Comparison of ENCODE assay signal across 8 mouse cellular contexts in the genomic region with DNA sequence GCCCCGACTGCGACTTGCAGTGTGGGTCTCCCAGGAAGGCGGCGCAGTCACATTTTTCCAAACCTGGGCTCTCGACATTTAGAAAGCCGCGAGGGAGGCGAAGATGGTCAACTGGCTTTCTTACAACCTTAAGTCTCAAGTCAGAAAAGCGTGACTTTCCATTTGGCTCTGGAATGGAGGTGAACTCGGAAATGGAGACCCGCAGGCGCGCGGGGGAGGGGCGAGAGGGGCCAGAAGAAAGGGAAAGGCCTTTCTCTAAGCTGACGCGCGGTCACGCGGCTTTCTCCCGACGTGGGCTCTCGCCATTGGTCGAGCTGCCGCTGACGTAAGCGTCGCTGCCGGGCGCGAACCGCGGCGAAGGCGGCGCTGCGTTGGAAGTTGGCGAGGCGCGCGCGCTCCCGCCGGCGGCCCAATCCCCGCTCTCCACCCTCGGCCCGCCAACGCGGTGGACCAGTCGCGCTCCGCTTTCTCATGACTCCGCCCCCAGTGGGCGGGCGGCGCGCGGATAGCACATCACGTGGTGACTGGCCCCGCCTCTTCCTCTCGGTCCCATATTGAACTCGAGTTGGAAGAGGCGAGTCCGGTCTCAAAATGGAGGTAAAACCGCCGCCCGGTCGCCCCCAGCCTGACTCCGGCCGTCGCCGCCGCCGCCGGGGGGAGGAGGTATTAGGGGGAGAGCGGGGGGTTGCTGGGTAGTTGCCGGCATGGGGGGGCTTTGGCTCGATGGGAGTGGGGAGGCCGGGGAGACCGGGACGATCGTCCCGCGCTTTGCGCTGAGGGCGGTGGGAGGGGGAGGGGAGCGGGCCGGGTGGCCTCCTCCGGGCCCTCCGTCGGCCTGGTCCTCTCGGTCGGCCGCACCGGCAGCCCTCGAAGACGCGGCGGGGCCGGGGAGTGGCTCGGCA. TPM values are rescaled to one million over a fixed set of nuclear protein-coding genes. Genes with fewer than 3 reads are reported as not detected.
DNase-seq lines count a peak whose midpoint lies in the region; ATAC-seq and TF ChIP-seq lines count a peak whose summit lies in the region.

Gene Hnrnpa3 (plus strand): TSS at position 535 of the 902 bp plus-strand sequence.

- no peaks in the 10 kb centered on the region for H3K27me3 ChIP-seq in forebrain, embryonic 14.5 days (replicated peaks; ENCODE audit: control insufficient read depth, insufficient read depth, low read length)

- no peak for TF ChIP-seq CTCF in lung, adult 2 months (IDR thresholded peaks at IDR 0.05; ENCODE audit: insufficient read depth, low read length)

- intact Hi-C loops in heart, postnatal 14 days (cut with DNase I) = loop anchor here (1.0 to 2.0 kb wide), 2 partner anchors 44 to 46 kb away; no protein-coding TSS in a partner anchor

- peaks cover 14% of the 10 kb centered on the region for H3K4me1 ChIP-seq in forebrain, embryonic 14.5 days (ENCODE audit: control insufficient read depth, insufficient read depth, low read length)
- H3K4me1 ChIP-seq in lung, adult 2 months (ENCODE audit: control insufficient read depth, insufficient read depth, low read length) = peaks cover 3% of the 10 kb centered on the region; the same call in 1 of the 2 replicates

- WGBS in forebrain, embryonic 14.5 days = under 1% methylated on average over 99 of the region's 102 CpGs
- WGBS in lung, adult 2 months = under 1% methylated on average over 100 of the region's 102 CpGs

- H3K27ac ChIP-seq in forebrain, embryonic 14.5 days (ENCODE audit: low read depth, low read length) = peak within 1 kb of the TSS; percentile 99

- ATAC-seq in forebrain, embryonic 14.5 days = peak; percentile 96
- ATAC-seq in neutrophil, adult 5-6 weeks (ENCODE audit: extremely low read depth, insufficient number of reproducible peaks, low FRiP score, poor library complexity, severe bottlenecking) = peak; percentile 88

- peaks cover 18% of the 10 kb centered on the region for H3K36me3 ChIP-seq in forebrain, embryonic 14.5 days (ENCODE audit: control insufficient read depth, insufficient read depth, low read length)

- H3K4me3 ChIP-seq in forebrain, embryonic 14.5 days (ENCODE audit: low read depth, low read length) = peak within 1 kb of the TSS; percentile 93
- H3K4me3 ChIP-seq in lung, adult 2 months (replicated peaks; ENCODE audit: extremely low read depth, low read depth, low read length) = peak within 1 kb of the TSS; percentile 96

- peak within 1 kb of the TSS; percentile 97 for H3K9ac ChIP-seq in forebrain, embryonic 14.5 days (ENCODE audit: low read length)

- H3K4me2 ChIP-seq in forebrain, embryonic 14.5 days (ENCODE audit: low read length) = peak within 1 kb of the TSS; percentile 88

- DNase-seq in ES-CJ7 (ENCODE audit: low read depth, low spot score) = peak; percentile 98
- peak; percentile 99 for DNase-seq in cerebellum, adult 11 months
- peak; percentile 100 for DNase-seq in forebrain, embryonic 14.5 days (ENCODE audit: low spot score)
- peak; percentile 99 for DNase-seq in heart, postnatal 14 days
- DNase-seq in layer of hippocampus, adult 18-20 months (ENCODE audit: low spot score in 2 of 2) = peak; percentile 99 to 100
- peak; percentile 99 for DNase-seq in lung, adult 2 months
- DNase-seq in thymus, adult 18-20 months = peak; percentile 98

- TF ChIP-seq POLR2A in lung, adult 2 months (IDR thresholded peaks at IDR 0.05; ENCODE audit: borderline replicate concordance, extremely low read depth, low read depth, low read length) = peak; percentile 91

- H3K9me3 ChIP-seq in forebrain, embryonic 14.5 days (replicated peaks; ENCODE audit: control insufficient read depth, low read length) = no peaks in the 10 kb centered on the region

RNA-seq across cellular contexts. Expression of gene Hnrnpa3, which starts in this region (rescaled TPM):
- 182 and 209 TPM in 2 replicates for polyA plus RNA-seq in forebrain, embryonic 14.5 days (2014; fragmentation: Nextera tagmentation; extraction: Ambion mirVana)
- 100 to 1,000 TPM; 192 to 229 TPM for total RNA-seq in heart, postnatal 14 days (2021)
- 100 to 1,000 TPM; 289 to 299 TPM for total RNA-seq in layer of hippocampus, adult 18-20 months (2021)
- 17.5 and 36.0 TPM in 2 replicates for polyA plus RNA-seq in lung, adult 2 months (2012; rRNA removed)
- 190 and 208 TPM in 2 replicates for total RNA-seq in neutrophil, adult 5-6 weeks (2017)

Comparison
In these comparisons a context has a peak if more than half of its experiments do, and no peak if none do; other contexts are left out.
1. Peak in every context shown above with its lines: DNase-seq, ATAC-seq, H3K4me3 ChIP-seq and H3K27ac ChIP-seq.